Mouse (Mus musculus) midbrain, embryonic 10.5 days (tissue): ENCODE results near the gene Trappc2l. TPM values are rescaled to one million over a fixed set of nuclear protein-coding genes. Genes with fewer than 3 reads are reported as not detected.

Source experiments
- microRNA-seq: library from miRNA; unstranded; fragments of <30 nt; microRNA quantifications from one replicate; pipeline ENCODE4, GENCODE M21; 2017
- polyA plus RNA-seq: library from polyadenylated mRNA; unstranded; fragments of >200 nt; fragmentation: Nextera tagmentation; extraction: Ambion mirVana; gene quantifications from 2 replicates; pipeline ENCODE4 v1.2.1, GENCODE M21; 2016

Gene Trappc2l
- polyA plus RNA-seq, 1 experiment from 2014 or later: 51.0 TPM

Small RNAs within 50 kb of the gene (microRNA-seq; reads per million reads assigned to microRNA genes)
- not detected for gene Mir6396

Other genes with a start within 250 kb of the Trappc2l start
- 75.7 and 79.4 TPM in 2 replicates for gene Zc3h18, start 235.0 kb upstream of the Trappc2l start, polyA plus RNA-seq
- not detected in 2 replicates for gene Il17c, start 189.6 kb upstream of the Trappc2l start, polyA plus RNA-seq
- 75.8 and 80.9 TPM in 2 replicates for gene Cyba, start 178.7 kb upstream of the Trappc2l start, polyA plus RNA-seq
- 60.3 and 60.7 TPM in 2 replicates for gene Mvd, start 168.2 kb upstream of the Trappc2l start, polyA plus RNA-seq
- gene Snai3, start 150.9 kb upstream of the Trappc2l start, polyA plus RNA-seq: 0.07 TPM in 1 of 2 replicates, not detected in the other
- gene Rnf166, start 135.6 kb upstream of the Trappc2l start, polyA plus RNA-seq: 31.7 and 35.6 TPM in 2 replicates
- gene Ctu2, start 135.5 kb upstream of the Trappc2l start, polyA plus RNA-seq: 71.5 and 72.6 TPM in 2 replicates
- gene Piezo1, start 60.3 kb upstream of the Trappc2l start, polyA plus RNA-seq: 5.8 and 8.2 TPM in 2 replicates
- gene Cdt1, start 43.6 kb upstream of the Trappc2l start, polyA plus RNA-seq: 63.2 and 70.9 TPM in 2 replicates
- 241 and 278 TPM in 2 replicates for gene Aprt, start 34.7 kb upstream of the Trappc2l start, polyA plus RNA-seq
- 6.6 and 7.7 TPM in 2 replicates for gene Galns, start 177 bp upstream of the Trappc2l start, polyA plus RNA-seq
- gene Pabpn1l, start 11.1 kb downstream of the Trappc2l start, polyA plus RNA-seq: not detected in 2 replicates
- gene Cbfa2t3, start 87.5 kb downstream of the Trappc2l start, polyA plus RNA-seq: 1.9 and 3.4 TPM in 2 replicates
- 17.8 and 18.6 TPM in 2 replicates for gene Acsf3, start 163.8 kb downstream of the Trappc2l start, polyA plus RNA-seq
- gene Cdh15, start 236.3 kb downstream of the Trappc2l start, polyA plus RNA-seq: 0.51 and 0.54 TPM in 2 replicates